Mouse (Mus musculus) kidney, embryonic 14.5 days (tissue): ENCODE data around the gene Taok2. TPM values are rescaled to one million over a fixed set of nuclear protein-coding genes. Genes with fewer than 3 reads are reported as not detected.
A peak's percentile ranks its signal among the peaks of the same experiment; 100 is the strongest.

Experiments
- ATAC-seq: fragments of 200-750 bp; cut with Nextera tagmentation; 2 replicates; pipeline ENCODE4 v1.8.0; 2017; ENCODE audit warnings: moderate number of reproducible peaks, mild to moderate bottlenecking, moderate TSS enrichment, moderate library complexity; ENCODE audit not compliant: low FRiP score, low TSS enrichment
- H3K27ac ChIP-seq: fragments of 300-500 bp; sonication (generic); 2 replicates; pipeline ENCODE4 v1.5.1; 2014; ENCODE audit warnings: low read depth, mild to moderate bottlenecking, low read length, moderate library complexity, mixed read lengths
- H3K27me3 ChIP-seq: fragments of 300-500 bp; sonication (generic); 2 replicates; pipeline ENCODE4 v1.6.1; 2014; ENCODE audit warnings: mild to moderate bottlenecking, low read length; ENCODE audit not compliant: control insufficient read depth, insufficient read depth
- H3K36me3 ChIP-seq: fragments of 300-500 bp; sonication (generic); 2 replicates; pipeline ENCODE4 v1.6.1; 2014; ENCODE audit warnings: low read length, mixed read lengths; ENCODE audit not compliant: control insufficient read depth, insufficient read depth
- H3K4me1 ChIP-seq: fragments of 300-500 bp; sonication (generic); 2 replicates; pipeline ENCODE4 v1.6.1; 2014; ENCODE audit warnings: low read length, mixed read lengths; ENCODE audit not compliant: control insufficient read depth, insufficient read depth
- H3K4me2 ChIP-seq: fragments of 300-500 bp; sonication (generic); replicated peaks from 2 replicates; pipeline ENCODE4 v1.6.1; 2014; ENCODE audit warnings: low read depth, mild to moderate bottlenecking, low read length
- H3K4me3 ChIP-seq: fragments of 300-500 bp; sonication (generic); 2 replicates; pipeline ENCODE4 v1.5.1; 2014; ENCODE audit warnings: mild to moderate bottlenecking, low read length
- H3K9ac ChIP-seq: fragments of 300-500 bp; sonication (generic); 2 replicates; pipeline ENCODE4 v1.6.1; 2014; ENCODE audit warnings: low read depth, mild to moderate bottlenecking, low read length, moderate library complexity
- H3K9me3 ChIP-seq: fragments of 300-500 bp; sonication (generic); 2 replicates; pipeline ENCODE4 v1.6.1; 2016; ENCODE audit warnings: low read length; ENCODE audit not compliant: control insufficient read depth
- WGBS: fragments of 180-500 bp; shearing (Covaris S2); extraction: QIAGEN DNeasy Blood & Tissue Kit; methylation state at CpG from one replicate; pipeline ENCODE4 v1.1.7; 2014; 5-methylcytosine and 5-hydroxymethylcytosine counted together
- polyA plus RNA-seq: library from polyadenylated mRNA; unstranded; fragments of >200 nt; fragmentation: Nextera tagmentation; extraction: Ambion mirVana; gene quantifications from 2 replicates; pipeline ENCODE4 v1.2.1, GENCODE M21; 2014

The Taok2 gene
- polyA plus RNA-seq, 1 experiment from 2014 or later = 29.2 TPM

DNA sequence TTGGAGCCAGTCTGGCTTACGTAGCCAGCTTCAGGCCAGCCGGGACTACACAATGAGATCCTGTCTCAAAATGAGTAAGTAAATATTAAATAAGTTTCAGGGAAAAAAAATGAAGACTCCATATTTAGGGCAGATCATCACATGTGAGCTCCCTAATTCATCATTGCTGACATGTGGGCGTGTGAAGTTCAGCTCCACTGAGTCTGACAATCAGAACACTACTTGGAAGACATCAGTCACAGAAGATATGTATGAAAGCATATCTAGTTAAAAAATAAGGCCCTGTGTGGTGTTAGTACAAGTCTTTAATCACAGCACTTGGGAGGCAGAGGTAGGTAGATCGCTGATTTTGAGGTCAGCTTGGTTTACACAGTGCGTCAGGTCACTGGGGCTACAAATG lies 2.8 kb upstream of the Taok2 start:
- H3K9ac ChIP-seq = no peak overlapping the region
- H3K36me3 ChIP-seq = 0 out of 2 replicates have a peak, but pooled peaks cover 3% of the 10 kb centered on the region
- no peak overlapping the region for H3K4me3 ChIP-seq
- H3K4me2 ChIP-seq = no peak overlapping the region
- H3K27me3 ChIP-seq = no peaks in the 10 kb centered on the region
- WGBS = 78% methylated on average over 5 of the region's 5 CpGs
- H3K9me3 ChIP-seq = no peaks in the 10 kb centered on the region
- no peak for ATAC-seq
- H3K27ac ChIP-seq = no peak overlapping the region
- peaks cover 15% of the 10 kb centered on the region for H3K4me1 ChIP-seq

DNA sequence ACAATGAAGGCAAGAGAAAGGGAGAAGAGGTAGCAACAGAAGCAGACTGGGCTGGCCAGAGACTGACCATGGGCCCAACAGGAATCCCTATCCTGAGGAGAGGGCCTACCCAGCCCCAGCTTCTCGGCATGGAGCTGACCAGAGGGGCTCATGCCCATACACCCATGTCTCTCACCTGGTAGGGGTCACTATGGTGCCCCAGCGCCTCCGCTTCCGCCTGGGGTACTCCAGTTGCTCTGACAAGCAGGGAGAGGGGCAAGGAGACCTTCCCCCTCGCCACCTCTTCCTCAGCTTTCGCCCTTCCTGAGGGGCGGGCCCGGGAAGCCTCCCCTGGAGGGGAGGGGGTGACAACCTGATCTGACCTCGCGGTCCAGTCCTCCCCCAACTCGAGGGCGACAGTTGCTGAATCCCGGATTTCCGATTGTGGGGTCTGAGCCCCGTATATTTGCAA lies 747 bp downstream of the Taok2 start:
- H3K4me1 ChIP-seq = peaks cover 27% of the 10 kb centered on the region
- peak overlapping the region; percentile 87 for H3K4me3 ChIP-seq
- no peaks in the 10 kb centered on the region for H3K9me3 ChIP-seq
- no peak for ATAC-seq
- under 1% methylated on average over 15 of the region's 15 CpGs for WGBS
- no peaks in the 10 kb centered on the region for H3K27me3 ChIP-seq
- H3K4me2 ChIP-seq = peak overlapping the region; percentile 97
- peak overlapping the region; percentile 89 for H3K9ac ChIP-seq
- H3K36me3 ChIP-seq = peaks cover 18% of the 10 kb centered on the region
- peak overlapping the region; percentile 96; the same call in 1 of the 2 replicates for H3K27ac ChIP-seq

DNA sequence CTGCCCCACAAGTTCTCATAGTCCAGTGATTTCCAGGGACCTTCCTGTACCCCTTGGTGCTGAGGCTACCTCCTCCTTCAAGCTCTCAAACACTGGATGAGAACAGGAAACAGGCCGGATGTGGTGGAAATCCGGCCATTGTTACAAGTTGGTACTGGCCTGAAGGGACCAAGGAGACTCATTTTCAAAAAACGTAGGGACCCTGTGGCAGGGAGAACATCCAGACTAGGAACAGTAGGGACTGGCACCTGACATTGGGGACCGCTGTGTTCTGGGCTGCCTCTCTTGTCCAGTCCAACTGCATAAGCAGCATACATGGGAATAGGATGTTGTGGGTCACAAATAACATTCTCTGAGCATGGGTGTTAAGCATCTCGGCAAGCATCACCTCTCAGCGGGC lies 3.5 kb downstream of the Taok2 start:
- H3K4me2 ChIP-seq = peak overlapping the region; percentile 97; the same call in 1 of the 2 replicates
- no peaks in the 10 kb centered on the region for H3K27me3 ChIP-seq
- ATAC-seq = no peak
- WGBS = 71% methylated on average over 6 of the region's 6 CpGs
- H3K27ac ChIP-seq = peak overlapping the region; percentile 61; the same call in 1 of the 2 replicates
- peaks cover 24% of the 10 kb centered on the region for H3K4me1 ChIP-seq
- H3K9ac ChIP-seq = peak overlapping the region; percentile 89; the same call in 1 of the 2 replicates
- no peaks in the 10 kb centered on the region for H3K9me3 ChIP-seq
- H3K4me3 ChIP-seq = no peak overlapping the region
- peaks cover 46% of the 10 kb centered on the region for H3K36me3 ChIP-seq

DNA sequence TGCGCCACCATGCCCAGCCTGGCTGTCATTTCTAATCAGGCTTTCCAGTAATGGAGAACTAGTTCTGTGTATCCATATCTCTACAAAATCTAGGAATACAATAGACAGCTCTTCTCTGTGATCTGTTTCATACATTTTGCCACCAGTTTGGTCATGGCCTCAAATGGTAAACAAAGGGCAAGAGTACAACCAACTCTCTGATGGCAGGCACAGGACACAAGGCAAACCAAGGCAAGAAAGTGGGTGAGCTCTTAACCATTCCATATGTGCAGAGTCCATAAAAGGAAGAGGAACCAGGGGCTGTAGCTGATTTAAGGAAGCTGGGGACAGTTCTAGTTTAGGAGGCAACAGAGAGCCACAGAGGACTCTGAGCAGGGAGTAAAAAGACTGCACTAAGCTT lies 7.3 kb downstream of the Taok2 start:
- Histone ChIP-seq H3K36me3 (peaks cover 84% of the 10 kb centered on the region), H3K27me3 (no peaks in the 10 kb centered on the region), H3K27ac (no peak overlapping the region), H3K9ac (no peak overlapping the region), H3K4me1 (peaks cover 12% of the 10 kb centered on the region), H3K4me2 (no peak overlapping the region), H3K9me3 (no peaks in the 10 kb centered on the region), H3K4me3 (no peak overlapping the region)
- ATAC-seq = no peak
- WGBS = 90% methylated on average over 1 of the region's 1 CpGs

DNA sequence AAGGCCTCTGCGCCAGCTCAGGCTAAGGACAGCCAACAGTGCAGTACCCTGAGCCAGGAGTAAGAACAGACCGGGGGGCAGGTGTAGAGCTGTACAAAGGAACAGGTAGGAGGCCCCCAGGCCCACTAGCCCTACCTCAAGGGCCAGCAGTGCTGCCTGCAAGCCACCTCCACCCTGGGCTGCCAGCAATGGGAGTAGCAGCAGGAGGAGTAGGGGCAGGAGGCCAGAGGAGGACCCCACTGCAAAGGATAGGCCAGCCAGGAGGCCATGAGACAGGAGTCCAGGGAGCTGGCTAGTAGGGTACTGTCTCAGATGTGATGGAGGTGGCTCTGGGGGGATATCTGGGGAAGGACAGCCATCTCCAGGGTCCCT lies 14.0 kb downstream of the Taok2 start:
- no peak overlapping the region for H3K4me2 ChIP-seq
- no peaks in the 10 kb centered on the region for H3K4me1 ChIP-seq
- no peak overlapping the region for H3K9ac ChIP-seq
- H3K36me3 ChIP-seq = peaks cover 99% of the 10 kb centered on the region
- no peaks in the 10 kb centered on the region for H3K27me3 ChIP-seq
- WGBS = 97% methylated on average over 2 of the region's 2 CpGs
- H3K9me3 ChIP-seq = no peaks in the 10 kb centered on the region
- no peak; the same call in 1 of the 2 replicates for ATAC-seq
- no peak overlapping the region for H3K4me3 ChIP-seq
- no peak overlapping the region for H3K27ac ChIP-seq

DNA sequence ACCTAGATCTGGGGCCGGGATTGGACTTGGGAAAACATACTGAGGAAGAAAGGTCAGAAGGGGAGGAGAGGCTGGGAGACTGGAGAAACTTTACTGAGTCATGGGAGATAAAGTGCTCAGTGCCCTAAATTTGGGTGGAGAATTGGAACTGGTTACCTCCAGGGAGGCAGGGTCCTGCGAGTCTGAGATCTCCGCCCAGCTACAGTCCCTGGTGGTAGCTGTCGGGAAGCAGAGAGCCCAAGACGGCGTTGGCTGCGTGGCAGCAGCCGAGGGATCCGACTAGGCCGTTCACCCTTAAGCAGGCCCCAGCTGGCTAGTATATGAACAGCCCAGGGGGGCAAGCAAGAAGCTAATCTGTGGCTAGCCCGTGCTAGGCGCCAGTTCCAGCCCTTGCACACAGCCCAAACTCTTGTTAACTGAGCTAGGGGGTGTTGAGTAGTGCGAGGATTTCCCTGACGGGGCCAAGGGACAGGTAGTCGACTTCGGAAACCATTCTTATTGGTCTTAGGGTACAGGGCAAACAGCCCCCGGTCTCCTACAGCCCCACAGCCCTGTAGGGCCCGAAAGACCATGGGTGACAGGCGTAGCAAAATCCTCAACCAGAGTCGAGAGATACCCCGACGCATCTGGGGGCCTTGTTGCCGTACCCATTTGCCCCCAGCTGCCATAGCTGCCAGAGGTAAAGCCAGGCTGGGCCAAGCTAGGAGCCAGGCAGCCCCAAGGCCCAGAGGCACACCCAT lies 14.6 kb downstream of the Taok2 start:
- H3K4me3 ChIP-seq = no peak overlapping the region
- no peaks in the 10 kb centered on the region for H3K9me3 ChIP-seq
- ATAC-seq = no peak
- no peaks in the 10 kb centered on the region for H3K27me3 ChIP-seq
- H3K9ac ChIP-seq = no peak overlapping the region
- H3K36me3 ChIP-seq = peaks cover 99% of the 10 kb centered on the region
- 90% methylated on average over 23 of the region's 23 CpGs for WGBS
- H3K4me2 ChIP-seq = no peak overlapping the region
- no peak overlapping the region for H3K27ac ChIP-seq
- no peaks in the 10 kb centered on the region for H3K4me1 ChIP-seq

DNA sequence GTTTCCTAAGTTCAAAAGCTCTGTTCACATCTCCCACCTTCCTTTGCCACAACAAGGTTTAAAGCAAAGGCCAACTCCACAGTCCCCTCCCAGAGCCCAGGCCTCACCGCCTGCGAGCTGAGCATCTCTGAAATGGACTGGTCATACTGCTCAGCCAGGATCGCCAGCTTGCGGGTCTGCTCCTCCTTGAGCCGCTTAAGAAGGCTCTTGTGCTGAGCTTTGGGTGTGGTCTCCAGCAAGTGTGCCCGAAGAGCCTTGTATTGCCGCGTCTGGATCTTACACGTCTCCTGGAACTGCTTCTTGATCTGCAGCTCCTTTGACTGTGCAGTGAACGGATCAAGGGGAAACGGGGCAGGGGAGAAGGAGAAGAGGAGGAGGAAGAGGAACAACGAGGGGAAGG lies 16.5 kb downstream of the Taok2 start:
- Histone ChIP-seq H3K36me3 (peaks cover 92% of the 10 kb centered on the region), H3K9me3 (no peaks in the 10 kb centered on the region), H3K4me3 (no peak overlapping the region), H3K4me1 (peaks cover 14% of the 10 kb centered on the region), H3K9ac (no peak overlapping the region), H3K4me2 (no peak overlapping the region), H3K27me3 (no peaks in the 10 kb centered on the region), H3K27ac (no peak overlapping the region)
- WGBS = 89% methylated on average over 12 of the region's 12 CpGs
- ATAC-seq = no peak

DNA sequence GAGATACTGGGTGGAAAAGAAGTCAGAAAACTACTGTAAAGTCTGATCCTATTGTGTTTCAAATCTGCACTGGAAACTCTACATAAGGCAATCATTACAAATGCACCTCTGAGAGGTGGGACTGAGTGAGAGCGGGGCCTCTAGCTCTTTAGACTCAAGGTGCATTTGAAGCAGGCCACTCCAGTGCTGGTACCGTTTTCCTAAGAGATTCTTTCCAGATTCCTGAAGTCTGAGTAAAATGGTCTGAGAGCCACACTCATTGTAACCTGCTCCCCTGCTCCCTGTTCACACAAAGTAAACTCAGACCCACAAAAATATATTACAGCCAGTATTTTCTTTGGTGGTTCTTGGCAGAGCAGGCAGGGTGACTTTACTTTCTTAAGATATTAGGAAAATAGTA lies 17.0 kb downstream of the Taok2 start:
- peaks cover 88% of the 10 kb centered on the region for H3K36me3 ChIP-seq
- H3K9ac ChIP-seq = no peak overlapping the region
- no peak overlapping the region for H3K27ac ChIP-seq
- ATAC-seq = no peak
- H3K9me3 ChIP-seq = no peaks in the 10 kb centered on the region
- no peak overlapping the region for H3K4me2 ChIP-seq
- no peak overlapping the region for H3K4me3 ChIP-seq
- 92% methylated on average over 2 of the region's 2 CpGs for WGBS
- peaks cover 18% of the 10 kb centered on the region for H3K4me1 ChIP-seq
- H3K27me3 ChIP-seq = no peaks in the 10 kb centered on the region

DNA sequence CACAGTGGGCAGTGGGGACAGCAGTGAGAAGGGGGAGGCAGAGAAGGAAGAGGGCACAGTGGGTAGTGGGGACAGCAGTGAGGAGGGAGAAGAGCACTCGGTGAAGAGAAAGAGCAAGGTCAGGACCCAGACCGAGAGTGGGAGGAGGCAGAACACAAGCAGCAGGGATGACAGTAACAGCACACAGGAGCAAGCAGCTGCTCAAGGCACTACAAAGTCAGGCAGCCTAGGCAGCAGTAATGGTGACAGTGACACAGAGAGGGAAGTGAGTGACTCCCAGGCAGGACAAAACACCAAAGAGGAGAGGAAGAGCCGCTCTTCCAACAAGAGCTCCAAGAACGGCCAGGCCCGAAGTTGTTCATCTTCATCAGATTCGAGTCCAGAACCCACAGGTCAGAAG lies 20.7 kb downstream of the Taok2 start:
- 57% methylated on average over 6 of the region's 6 CpGs for WGBS
- peaks cover 61% of the 10 kb centered on the region for H3K36me3 ChIP-seq
- H3K27ac ChIP-seq = peak overlapping the region; percentile 60
- H3K9me3 ChIP-seq = no peaks in the 10 kb centered on the region
- ATAC-seq = peak; percentile 15; the same call in 1 of the 2 replicates
- H3K27me3 ChIP-seq = no peaks in the 10 kb centered on the region
- H3K4me3 ChIP-seq = peak overlapping the region; percentile 61
- H3K4me2 ChIP-seq = peak overlapping the region; percentile 92
- H3K4me1 ChIP-seq = peaks cover 25% of the 10 kb centered on the region
- peak overlapping the region; percentile 76 for H3K9ac ChIP-seq
